Mouse (Mus musculus) heart, embryonic 11.5 days (tissue): ENCODE measurements at regions not wholly inside any gene's neighbourhood (a gene's known extent, or its start where the extent isn't known, plus 50 kb on each side); places are given as distances from the start of the nearest gene placed in this dataset.

Experiments
- ATAC-seq: fragments of 200-750 bp; cut with Nextera tagmentation; replicated peaks from 2 replicates; pipeline ENCODE4 v1.8.0; 2017; ENCODE audit warnings: moderate library complexity; ENCODE audit not compliant: insufficient number of reproducible peaks, low FRiP score, low TSS enrichment
- H3K27ac ChIP-seq: fragments of 300-500 bp; sonication (generic); 2 replicates; pipeline ENCODE4 v1.5.1; 2014; ENCODE audit warnings: mild to moderate bottlenecking, low read depth, low read length
- H3K27me3 ChIP-seq: fragments of 300-500 bp; sonication (generic); 2 replicates; pipeline ENCODE4 v1.6.1; 2014; ENCODE audit warnings: mild to moderate bottlenecking, low read length, mixed read lengths; ENCODE audit not compliant: control insufficient read depth, insufficient read depth
- H3K36me3 ChIP-seq: fragments of 300-500 bp; sonication (generic); 2 replicates; pipeline ENCODE4 v1.6.1; 2014; ENCODE audit warnings: mild to moderate bottlenecking, low read length, moderate library complexity, mixed read lengths; ENCODE audit not compliant: control insufficient read depth, insufficient read depth
- H3K4me1 ChIP-seq: fragments of 300-500 bp; sonication (generic); 2 replicates; pipeline ENCODE4 v1.6.1; 2014; ENCODE audit warnings: low read length; ENCODE audit not compliant: control insufficient read depth, insufficient read depth
- H3K4me2 ChIP-seq: fragments of 300-500 bp; sonication (generic); 2 replicates; pipeline ENCODE4 v1.6.1; 2014; ENCODE audit warnings: mild to moderate bottlenecking, moderate library complexity
- H3K4me3 ChIP-seq: fragments of 300-500 bp; sonication (generic); 2 replicates; pipeline ENCODE4 v1.5.1; 2014; ENCODE audit warnings: low read depth, low read length
- H3K9ac ChIP-seq: fragments of 300-500 bp; sonication (generic); 2 replicates; pipeline ENCODE4 v1.6.1; 2014; ENCODE audit warnings: mild to moderate bottlenecking, low read depth, low read length, moderate library complexity
- H3K9me3 ChIP-seq: fragments of 300-500 bp; sonication (generic); replicated peaks from 2 replicates; pipeline ENCODE4 v1.6.1; 2016; ENCODE audit warnings: low read length; ENCODE audit not compliant: control insufficient read depth
- WGBS: fragments of 180-500 bp; shearing (Covaris S2); extraction: QIAGEN DNeasy Blood & Tissue Kit; methylation state at CpG from one replicate; pipeline ENCODE4 v1.1.7; 2014; ENCODE audit not compliant: insufficient replicate concordance; 5-methylcytosine and 5-hydroxymethylcytosine counted together

DNA sequence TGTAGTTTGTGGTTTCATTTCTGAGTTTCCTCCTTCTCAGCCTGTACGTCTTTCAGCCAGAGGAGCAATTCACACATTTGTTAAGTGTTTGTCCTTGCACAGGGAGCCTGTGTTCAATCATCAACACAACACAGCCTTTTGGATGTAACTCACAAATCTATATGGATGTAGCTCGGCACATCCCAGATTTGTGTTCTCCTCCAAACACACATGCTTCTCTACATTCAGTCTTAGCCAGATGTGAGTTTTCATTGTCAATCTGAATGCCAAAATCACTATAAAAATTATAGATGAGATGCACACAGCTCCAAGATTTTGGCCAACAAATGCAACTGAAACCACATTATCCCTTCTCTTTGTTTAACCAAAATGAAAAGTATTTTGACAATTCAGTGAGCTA is 380.9 kb downstream of the Gm9195 start:
- Histone ChIP-seq H3K9ac (no peak overlapping the region), H3K4me1 (no peaks in the 10 kb centered on the region)
- ATAC-seq = no peak

DNA sequence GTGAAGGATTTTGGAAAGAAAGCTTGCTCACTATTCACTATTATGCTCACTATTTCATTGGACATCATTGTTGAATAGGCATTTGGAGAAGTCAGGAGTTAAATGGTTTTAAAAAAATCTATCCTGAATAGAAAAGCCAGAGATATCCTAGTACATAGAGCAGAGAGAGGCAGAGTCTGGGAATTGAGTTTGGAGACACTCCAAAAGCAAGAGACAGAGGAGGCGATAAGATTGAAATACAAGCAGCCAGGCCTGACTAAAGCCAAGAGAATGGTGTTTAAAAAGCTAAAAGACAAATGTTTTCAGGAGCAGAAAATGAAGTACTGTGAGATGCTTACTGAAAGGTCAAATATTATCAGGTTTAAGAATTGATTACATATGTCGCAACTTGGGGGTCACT is 400.1 kb downstream of the Gm9195 start:
- H3K4me1 ChIP-seq = no peaks in the 10 kb centered on the region
- H3K4me2 ChIP-seq = no peak overlapping the region
- no peak for ATAC-seq
- 79% methylated on average over 2 of the region's 2 CpGs for WGBS
- no peaks in the 10 kb centered on the region for H3K36me3 ChIP-seq
- no peak overlapping the region for H3K27ac ChIP-seq
- H3K9ac ChIP-seq = no peak overlapping the region
- H3K4me3 ChIP-seq = no peak overlapping the region
- H3K9me3 ChIP-seq = no peaks in the 10 kb centered on the region
- H3K27me3 ChIP-seq = no peaks in the 10 kb centered on the region

More for the DNA sequence above, 380.9 kb downstream of the Gm9195 start:
- H3K4me3 ChIP-seq = no peak overlapping the region
- H3K4me2 ChIP-seq = no peak overlapping the region
- no peaks in the 10 kb centered on the region for H3K9me3 ChIP-seq
- 79% methylated on average over 2 of the region's 2 CpGs for WGBS
- no peaks in the 10 kb centered on the region for H3K27me3 ChIP-seq
- H3K27ac ChIP-seq = no peak overlapping the region
- H3K36me3 ChIP-seq = no peaks in the 10 kb centered on the region

DNA sequence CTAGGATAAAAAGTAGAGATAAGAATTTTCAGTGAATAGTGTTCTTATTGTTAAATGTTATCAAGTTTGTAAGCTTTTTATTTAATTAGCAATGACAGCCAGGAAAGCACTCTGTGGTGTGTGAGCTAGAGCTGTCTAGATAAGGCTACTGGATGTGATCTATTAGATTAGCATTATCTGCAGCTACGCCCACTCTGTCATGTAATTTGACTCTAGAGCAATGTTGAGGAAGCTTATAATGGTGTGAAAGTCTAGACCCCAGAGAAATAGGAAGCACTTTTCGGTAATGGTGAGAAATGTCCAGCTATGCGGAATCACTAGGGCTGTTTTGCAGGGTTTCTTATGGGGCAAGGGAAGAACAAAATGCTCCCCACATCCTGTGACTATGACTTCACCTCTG is 410.2 kb downstream of the Gm9195 start:
- H3K4me2 ChIP-seq = no peak overlapping the region
- no peak overlapping the region for H3K4me3 ChIP-seq
- 39% methylated on average over 3 of the region's 3 CpGs for WGBS
- H3K9me3 ChIP-seq = no peaks in the 10 kb centered on the region
- H3K36me3 ChIP-seq = no peaks in the 10 kb centered on the region
- no peaks in the 10 kb centered on the region for H3K27me3 ChIP-seq
- H3K27ac ChIP-seq = no peak overlapping the region
- H3K9ac ChIP-seq = no peak overlapping the region
- no peak for ATAC-seq
- H3K4me1 ChIP-seq = no peaks in the 10 kb centered on the region

DNA sequence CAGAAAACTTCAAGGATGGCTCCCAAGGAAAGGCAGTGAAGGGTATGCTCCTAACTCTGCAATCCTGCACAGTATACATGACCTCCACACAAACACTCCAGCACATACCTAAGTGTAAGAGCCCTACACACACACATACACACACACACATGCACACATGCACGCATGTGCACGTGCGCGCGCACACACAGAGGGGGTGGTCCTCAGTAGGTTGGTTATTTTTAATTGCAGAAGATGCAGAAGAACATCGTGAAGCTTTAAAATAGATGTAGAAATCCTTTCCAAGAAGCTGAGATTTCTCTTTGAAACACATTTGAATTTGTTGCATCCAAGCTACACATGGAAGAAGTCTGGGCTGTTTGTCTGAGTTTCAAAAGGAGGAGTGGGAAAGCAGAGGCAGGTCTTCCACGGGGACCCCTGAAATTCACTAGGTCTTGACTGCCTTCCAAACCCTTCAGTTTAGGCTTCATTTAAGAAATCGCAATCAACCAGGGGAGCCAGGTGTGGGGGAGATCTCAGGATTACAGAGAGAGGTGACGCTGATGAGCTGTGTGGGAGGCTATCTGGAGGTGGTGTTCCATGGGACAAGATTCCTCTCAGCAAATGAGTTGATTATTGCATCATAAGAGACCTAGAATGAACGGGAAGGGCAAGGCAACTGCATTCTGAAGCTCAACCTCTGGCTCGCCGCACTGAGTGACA is 427.4 kb downstream of the Gm9195 start:
- no peak overlapping the region for H3K9ac ChIP-seq
- no peak overlapping the region for H3K4me2 ChIP-seq
- ATAC-seq = no peak
- H3K4me1 ChIP-seq = no peaks in the 10 kb centered on the region
- H3K27ac ChIP-seq = no peak overlapping the region
- H3K36me3 ChIP-seq = no peaks in the 10 kb centered on the region
- H3K9me3 ChIP-seq = no peaks in the 10 kb centered on the region
- 78% methylated on average over 12 of the region's 12 CpGs for WGBS
- H3K27me3 ChIP-seq = no peaks in the 10 kb centered on the region
- no peak overlapping the region for H3K4me3 ChIP-seq

- no peak for ATAC-seq
- Histone ChIP-seq H3K4me3 (no peak overlapping the region), H3K4me2 (no peak overlapping the region), H3K4me1 (no peaks in the 10 kb centered on the region), H3K9me3 (no peaks in the 10 kb centered on the region), H3K27ac (no peak overlapping the region), H3K36me3 (no peaks in the 10 kb centered on the region), H3K27me3 (no peaks in the 10 kb centered on the region), H3K9ac (no peak overlapping the region)
- WGBS = 44% methylated on average over 2 of the region's 2 CpGs
These were observed 448.8 kb downstream of the Gm9195 start for GRCm38 (mm10) chr14:72042881-72043236.

- Histone ChIP-seq H3K27ac (no peak overlapping the region), H3K36me3 (no peaks in the 10 kb centered on the region), H3K4me3 (no peak overlapping the region), H3K9ac (no peak overlapping the region), H3K4me2 (no peak overlapping the region), H3K27me3 (no peaks in the 10 kb centered on the region), H3K4me1 (no peaks in the 10 kb centered on the region), H3K9me3 (no peaks in the 10 kb centered on the region)
- no peak for ATAC-seq
- WGBS = 61% methylated on average over 3 of the region's 3 CpGs
These were observed 449.3 kb downstream of the Gm9195 start for GRCm38 (mm10) chr14:72042112-72042880.

DNA sequence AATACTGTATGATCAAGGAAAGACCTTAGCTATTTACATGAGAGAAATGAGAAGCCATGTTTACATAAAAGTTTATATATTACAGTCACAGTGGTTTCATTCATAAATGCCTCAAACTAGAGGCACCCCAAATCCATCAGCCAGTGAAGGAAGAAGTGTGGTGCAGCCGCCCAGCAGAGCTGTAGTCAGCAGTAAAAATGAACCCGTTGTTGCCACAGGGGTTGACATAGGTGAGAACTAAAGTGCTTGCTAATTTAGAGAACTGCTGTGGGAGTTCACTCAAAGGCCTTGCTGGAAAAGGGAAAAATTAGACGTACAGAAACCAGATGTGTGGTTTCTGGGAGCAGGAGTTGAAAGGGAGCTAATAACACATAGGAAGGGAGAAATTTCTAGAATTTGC is 461.2 kb downstream of the Gm9195 start:
- no peaks in the 10 kb centered on the region for H3K27me3 ChIP-seq
- no peak for ATAC-seq
- H3K27ac ChIP-seq = no peak overlapping the region
- H3K9ac ChIP-seq = no peak overlapping the region
- H3K4me1 ChIP-seq = no peaks in the 10 kb centered on the region
- no peak overlapping the region for H3K4me2 ChIP-seq
- no peak overlapping the region for H3K4me3 ChIP-seq
- H3K36me3 ChIP-seq = no peaks in the 10 kb centered on the region
- 62% methylated on average over 3 of the region's 3 CpGs for whole genome bisulfite sequencing
- H3K9me3 ChIP-seq = no peaks in the 10 kb centered on the region

GRCm38 (mm10) chr14:72027362-72028020 is 464.1 kb downstream of the Gm9195 start:
- Histone ChIP-seq H3K36me3 (no peaks in the 10 kb centered on the region), H3K4me1 (no peaks in the 10 kb centered on the region), H3K27me3 (no peaks in the 10 kb centered on the region), H3K9me3 (no peaks in the 10 kb centered on the region), H3K9ac (no peak overlapping the region), H3K27ac (no peak overlapping the region), H3K4me2 (no peak overlapping the region), H3K4me3 (no peak overlapping the region)
- WGBS = 53% methylated on average over 8 of the region's 8 CpGs
- no peak for ATAC-seq
